Mouse (Mus musculus) gastrocnemius, adult 18-20 months (tissue): Measurements from ENCODE around the gene Tpm3-rs7. TPM values are rescaled to one million over a fixed set of nuclear protein-coding genes. Genes with fewer than 3 reads are reported as not detected.
"Not testable (repeated sequence)": the region's sequence is repeated elsewhere in the genome, so short reads cannot be mapped to it uniquely, and the experiment has no call there.

Source experiments
- DNase-seq: peaks from one replicate; pipeline ENCODE4 v3.0.0; 2021; ENCODE audit warnings: low spot score
- long read RNA-seq, 2 experiments: library from polyadenylated mRNA; stranded (forward); transcript quantifications; one replicate each; pipeline ENCODE4 v2.0.0; 2021
- total RNA-seq, 2 experiments: library from RNA; stranded (reverse); gene quantifications; 2 replicates each; pipeline ENCODE4 v1.2.3; 2021

Tpm3-rs7 gene
- 1 to 10 TPM; 6.1 to 8.1 TPM for total RNA-seq
- long read RNA-seq, experiment 1, partial matches to known transcripts, result 0 of 4 reads
- long read RNA-seq, experiment 1, other reads (novel, unspliced or antisense), result 0 of 4 reads
- long read RNA-seq, experiment 2, partial matches to known transcripts, result 0 of 3 reads
- long read RNA-seq, experiment 2, other reads (novel, unspliced or antisense), result 0 of 3 reads

GRCm38 (mm10) chr14:113314499-113314898 is at the start of gene Tpm3-rs7:
TSS of gene Tpm3-rs7 (plus strand) at chr14:113314608.
- DNase-seq, result not testable (repeated sequence)

GRCm38 (mm10) chr14:113317023-113317422 is 2.6 kb downstream of the Tpm3-rs7 start:
- DNase-seq, result no peak

- DNase-seq, result no peak
Measured at GRCm38 (mm10) chr14:113363361-113363760, 49.0 kb downstream of the Tpm3-rs7 start.
